Mouse (Mus musculus) midbrain, embryonic 11.5 days (tissue): ENCODE measurements at regions not wholly inside any gene's neighbourhood (a gene's known extent, or its start where the extent isn't known, plus 50 kb on each side); places are given as distances from the start of the nearest gene placed in this dataset.

Experiments used
- ATAC-seq: fragments of 200-750 bp; cut with Nextera tagmentation; 2 replicates; pipeline ENCODE4 v1.8.0; 2017; ENCODE audit warnings: moderate TSS enrichment, moderate library complexity; ENCODE audit not compliant: low FRiP score
- DNase-seq: peaks from one replicate; pipeline ENCODE4 v3.0.0; 2015; ENCODE audit warnings: low spot score; ENCODE audit errors: missing footprints
- H3K27ac ChIP-seq: fragments of 300-500 bp; sonication (generic); 2 replicates; pipeline ENCODE4 v1.5.1; 2014; ENCODE audit warnings: low read depth, low read length
- H3K27me3 ChIP-seq: fragments of 300-500 bp; sonication (generic); 2 replicates; pipeline ENCODE4 v1.6.1; 2014; ENCODE audit warnings: mild to moderate bottlenecking, low read length, moderate library complexity, mixed read lengths; ENCODE audit not compliant: control insufficient read depth, insufficient read depth
- H3K36me3 ChIP-seq: fragments of 300-500 bp; sonication (generic); 2 replicates; pipeline ENCODE4 v1.6.1; 2014; ENCODE audit warnings: mild to moderate bottlenecking, low read length, moderate library complexity, mixed read lengths; ENCODE audit not compliant: control insufficient read depth, insufficient read depth
- H3K4me1 ChIP-seq: fragments of 300-500 bp; sonication (generic); 2 replicates; pipeline ENCODE4 v1.6.1; 2014; ENCODE audit warnings: low read length; ENCODE audit not compliant: control insufficient read depth, insufficient read depth
- H3K4me2 ChIP-seq: fragments of 300-500 bp; sonication (generic); 2 replicates; pipeline ENCODE4 v1.6.1; 2014; ENCODE audit warnings: mild to moderate bottlenecking, moderate library complexity
- H3K4me3 ChIP-seq: fragments of 300-500 bp; sonication (generic); 2 replicates; pipeline ENCODE4 v1.5.1; 2014; ENCODE audit warnings: low read depth, low read length
- H3K9ac ChIP-seq: fragments of 300-500 bp; sonication (generic); 2 replicates; pipeline ENCODE4 v1.6.1; 2014; ENCODE audit warnings: low read length
- H3K9me3 ChIP-seq: fragments of 300-500 bp; sonication (generic); 2 replicates; pipeline ENCODE4 v1.6.1; 2016; ENCODE audit warnings: low read length; ENCODE audit not compliant: control insufficient read depth
- WGBS: fragments of 180-500 bp; shearing (Covaris S2); extraction: QIAGEN DNeasy Blood & Tissue Kit; methylation state at CpG from one replicate; pipeline ENCODE4 v1.1.7; 2014; 5-methylcytosine and 5-hydroxymethylcytosine counted together

- WGBS, result 86% methylated on average over 2 of the region's 2 CpGs
- H3K36me3 ChIP-seq, result no peaks in the 10 kb centered on the region
- ATAC-seq, result no peak
- no peak for DNase-seq
- H3K9ac ChIP-seq, result no peak overlapping the region
- no peak overlapping the region for H3K4me3 ChIP-seq
- no peaks in the 10 kb centered on the region for H3K27me3 ChIP-seq
- no peaks in the 10 kb centered on the region for H3K4me1 ChIP-seq
- no peak overlapping the region for H3K4me2 ChIP-seq
- H3K27ac ChIP-seq, result no peak overlapping the region
- no peaks in the 10 kb centered on the region for H3K9me3 ChIP-seq
These were observed 2244.5 kb upstream of the Gm12353 start for GRCm38 (mm10) chr4:17360796-17361195.
